Mouse (Mus musculus) erythroblast, embryonic 14.5 days (primary cell): ENCODE measurements around the gene Ccl28.

Source experiments
- GATA1 ChIP-seq: IDR thresholded peaks from 2 replicates; pipeline ENCODE4 v1.6.1; 2012; ENCODE audit warnings: low read length, inconsistent platforms, mixed read lengths
- TAL1 ChIP-seq: IDR thresholded peaks from 3 replicates; pipeline ENCODE4 v1.6.1; 2012; ENCODE audit warnings: low read length, inconsistent platforms, mixed read lengths

DNA sequence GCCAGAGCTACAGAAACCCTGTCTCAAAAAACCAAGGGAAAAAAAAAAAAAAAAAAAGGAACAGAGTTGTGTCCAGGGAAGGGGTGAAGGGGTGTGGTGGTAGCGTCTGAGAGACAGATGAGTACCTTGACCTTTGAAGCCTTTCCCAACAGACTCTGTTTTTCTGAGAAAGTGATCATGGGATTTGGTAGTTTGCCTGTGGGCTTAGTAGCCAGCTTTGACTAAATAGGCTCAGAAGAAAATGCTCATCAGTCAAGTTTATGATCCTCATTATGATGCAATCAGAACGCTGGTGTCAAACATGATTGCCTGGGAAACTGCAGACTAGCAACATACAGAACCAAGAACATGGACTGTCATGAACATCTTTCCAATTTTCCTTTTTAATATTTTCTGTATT is 56.1 kb downstream of the Ccl28 start:
- TF ChIP-seq GATA1 (no peak), TAL1 (no peak)
